Mouse (Mus musculus): ENCODE measurements around the gene Cd81.

The Cd81 gene

GRCm38 (mm10) chr7:143020764-143021163 is 31.8 kb upstream of the Cd81 start:
- no peak for DNase-seq (ENCODE audit: low spot score in 2 of 2)

- no peak for DNase-seq (ENCODE audit: low spot score in 2 of 2)
Observed at GRCm38 (mm10) chr7:143021356-143022164, 31.0 kb upstream of the Cd81 start.

GRCm38 (mm10) chr7:143023499-143023898 is 29.0 kb upstream of the Cd81 start:
- DNase-seq (ENCODE audit: low spot score in 2 of 2), result no peak

GRCm38 (mm10) chr7:143024293-143024692 is 28.2 kb upstream of the Cd81 start:
- no peak for DNase-seq (ENCODE audit: low spot score in 2 of 2)

GRCm38 (mm10) chr7:143025496-143025895 is 27.0 kb upstream of the Cd81 start:
- DNase-seq (ENCODE audit: low spot score in 2 of 2), result no peak

- DNase-seq (ENCODE audit: low spot score in 2 of 2), result no peak
Observed at GRCm38 (mm10) chr7:143027196-143027595, 25.3 kb upstream of the Cd81 start.

GRCm38 (mm10) chr7:143031816-143032215 is 20.7 kb upstream of the Cd81 start:
- no peak for DNase-seq (ENCODE audit: low spot score in 2 of 2)

- no peak for DNase-seq (ENCODE audit: low spot score in 2 of 2)
Observed at GRCm38 (mm10) chr7:143033581-143033980, 19.0 kb upstream of the Cd81 start.

GRCm38 (mm10) chr7:143034112-143034511 is 18.4 kb upstream of the Cd81 start:
- no peak for DNase-seq (ENCODE audit: low spot score in 2 of 2)

GRCm38 (mm10) chr7:143034519-143035450 is 17.8 kb upstream of the Cd81 start:
- DNase-seq (ENCODE audit: low spot score in 2 of 2), result no peak

GRCm38 (mm10) chr7:143036787-143037186 is 15.8 kb upstream of the Cd81 start:
- DNase-seq (ENCODE audit: low spot score in 2 of 2), result no peak

GRCm38 (mm10) chr7:143037306-143037705 is 15.2 kb upstream of the Cd81 start:
- DNase-seq (ENCODE audit: low spot score in 2 of 2), result no peak

- DNase-seq (ENCODE audit: low spot score in 2 of 2), result no peak
Observed at GRCm38 (mm10) chr7:143038174-143038931, 14.2 kb upstream of the Cd81 start.

- DNase-seq (ENCODE audit: low spot score in 2 of 2), result no peak
Observed at GRCm38 (mm10) chr7:143040561-143040960, 12.0 kb upstream of the Cd81 start.

GRCm38 (mm10) chr7:143041138-143041822 is 11.3 kb upstream of the Cd81 start:
- DNase-seq (ENCODE audit: low spot score in 2 of 2), result no peak

GRCm38 (mm10) chr7:143042089-143042488 is 10.4 kb upstream of the Cd81 start:
- DNase-seq (ENCODE audit: low spot score in 2 of 2), result no peak

- DNase-seq (ENCODE audit: low spot score in 2 of 2), result no peak
Observed at GRCm38 (mm10) chr7:143042897-143043300, 9.6 kb upstream of the Cd81 start.

GRCm38 (mm10) chr7:143044049-143044825 is 8.3 kb upstream of the Cd81 start:
- no peak for DNase-seq (ENCODE audit: low spot score in 2 of 2)

GRCm38 (mm10) chr7:143044826-143045206 is 7.7 kb upstream of the Cd81 start:
- DNase-seq (ENCODE audit: low spot score in 2 of 2), result no peak

- no peak for DNase-seq (ENCODE audit: low spot score in 2 of 2)
Observed at GRCm38 (mm10) chr7:143046358-143046757, 6.2 kb upstream of the Cd81 start.

GRCm38 (mm10) chr7:143049331-143049730 is 3.2 kb upstream of the Cd81 start:
- DNase-seq (ENCODE audit: low spot score in 2 of 2), result no peak
